Mouse (Mus musculus) MN1 (cell line): ENCODE results near the gene Gm40460.
"Not testable (repeated sequence)": the region's sequence is repeated elsewhere in the genome, so short reads cannot be mapped to it uniquely, and the experiment has no call there.

Source experiments
- DNase-seq: peaks from one replicate; pipeline ENCODE4 v3.0.0-alpha.2; 2016; ENCODE audit warnings: low spot score

Gm40460 gene

DNA sequence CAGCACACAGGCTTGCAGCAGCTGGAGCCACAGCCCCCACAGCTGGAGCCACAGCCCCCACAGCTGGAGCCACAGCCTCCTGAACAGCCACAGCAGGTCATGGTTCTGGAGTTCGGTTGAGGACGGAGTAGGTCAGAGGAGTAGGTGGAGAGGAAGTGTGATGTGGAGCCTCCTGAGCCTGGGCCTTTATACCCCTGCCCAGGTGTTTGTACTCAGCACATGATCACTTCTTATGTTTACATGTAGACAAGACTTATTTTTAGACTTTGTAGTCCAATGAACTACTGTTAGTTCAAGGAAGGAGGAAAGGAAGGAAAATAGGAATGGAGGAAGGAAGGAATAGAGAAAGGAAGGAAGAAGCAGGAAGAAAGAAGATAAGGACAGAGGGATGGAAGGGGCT lies at the start of gene Gm40460:
Gene Gm40460 (minus strand): TSS at position 101 of the 400 bp plus-strand sequence.
- DNase-seq, result no peak

DNA sequence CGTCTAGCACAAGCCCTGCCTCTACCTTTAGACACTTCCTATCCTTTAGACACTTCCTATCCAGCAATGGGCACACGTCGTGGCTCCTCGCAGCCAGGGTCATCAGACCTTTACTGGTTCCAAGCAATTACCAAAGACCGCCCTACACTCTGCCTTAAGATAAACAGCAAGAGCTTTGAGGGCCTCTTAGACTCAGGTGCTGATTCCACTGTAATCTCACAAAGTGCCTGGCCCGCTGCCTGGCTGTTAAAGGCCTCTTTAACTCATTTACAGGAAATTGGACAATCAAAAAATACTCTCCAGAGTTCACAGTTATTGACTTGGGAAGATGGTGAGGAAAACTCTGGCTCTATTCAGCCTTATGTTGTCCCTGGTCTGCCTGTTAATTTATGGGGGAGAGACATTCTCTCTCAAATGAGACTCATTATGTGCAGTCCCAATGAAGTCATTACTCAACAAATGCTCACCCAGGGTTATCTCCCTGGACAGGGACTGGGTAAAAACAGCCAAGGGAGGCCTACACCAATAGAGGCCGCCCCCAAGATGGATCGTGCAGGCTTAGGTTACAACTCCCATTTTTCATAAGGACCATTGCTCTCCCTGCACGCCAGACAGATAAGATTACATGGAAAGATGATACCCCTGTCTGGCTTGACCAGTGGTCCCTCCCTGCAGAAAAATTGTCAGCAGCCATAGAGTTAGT lies 45.2 kb upstream of the Gm40460 start:
- not testable (repeated sequence) for DNase-seq

DNA sequence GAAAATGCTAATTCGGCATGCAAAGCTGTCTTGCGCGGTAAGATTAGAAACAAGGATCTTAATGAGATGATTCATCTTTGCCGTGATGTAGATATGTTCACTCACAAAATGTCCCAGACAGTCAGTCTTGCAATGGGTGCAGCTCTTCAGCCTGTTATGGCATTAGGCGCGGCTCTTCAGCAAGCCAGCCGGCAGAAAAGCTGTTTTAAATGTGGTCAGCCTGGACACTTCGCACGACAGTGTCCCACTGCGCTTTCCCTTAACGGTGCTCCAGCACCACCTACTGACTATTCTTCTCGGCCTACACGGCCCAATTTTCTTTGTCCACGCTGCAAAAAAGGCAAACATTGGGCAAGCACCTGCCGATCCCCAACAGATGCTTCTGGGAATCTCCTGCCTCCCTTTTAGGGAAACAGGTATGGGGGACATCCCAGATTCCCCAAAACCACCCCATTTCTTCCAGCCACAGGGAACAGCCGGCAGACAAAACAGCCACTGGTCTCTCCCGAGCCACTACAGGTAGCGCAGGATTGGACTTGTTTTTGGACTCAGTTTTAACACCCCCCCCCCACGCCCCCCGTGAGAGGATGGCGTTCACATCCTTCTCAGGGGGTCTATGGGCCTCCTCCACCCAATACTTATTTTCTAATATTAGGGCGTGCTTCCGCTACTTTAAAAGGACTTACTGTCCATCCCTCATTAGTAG lies 44.4 kb upstream of the Gm40460 start:
- DNase-seq, result peak; percentile 77

DNA sequence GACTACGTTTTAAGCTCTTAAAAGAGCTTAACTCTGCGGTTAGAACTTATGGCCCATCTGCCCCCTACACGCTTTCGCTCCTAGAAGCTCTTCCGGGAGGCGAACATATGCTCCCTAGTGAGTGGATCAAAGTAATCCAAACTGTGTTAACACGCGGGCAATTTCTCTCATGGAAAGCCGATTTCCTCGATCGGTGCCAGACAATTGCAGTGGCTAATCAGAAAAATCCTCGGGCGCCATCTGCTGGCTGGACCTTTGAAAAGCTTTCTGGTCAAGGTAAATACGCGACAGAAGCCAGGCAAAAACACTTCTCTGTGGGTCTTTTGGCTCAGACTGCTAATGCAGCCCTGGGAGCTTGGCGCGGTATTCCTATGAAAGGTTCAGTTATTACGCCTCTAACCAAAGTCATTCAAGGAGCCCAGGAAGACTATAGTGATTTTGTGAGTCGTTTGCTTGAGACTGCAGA lies 43.8 kb upstream of the Gm40460 start:
- DNase-seq, result peak; percentile 97

DNA sequence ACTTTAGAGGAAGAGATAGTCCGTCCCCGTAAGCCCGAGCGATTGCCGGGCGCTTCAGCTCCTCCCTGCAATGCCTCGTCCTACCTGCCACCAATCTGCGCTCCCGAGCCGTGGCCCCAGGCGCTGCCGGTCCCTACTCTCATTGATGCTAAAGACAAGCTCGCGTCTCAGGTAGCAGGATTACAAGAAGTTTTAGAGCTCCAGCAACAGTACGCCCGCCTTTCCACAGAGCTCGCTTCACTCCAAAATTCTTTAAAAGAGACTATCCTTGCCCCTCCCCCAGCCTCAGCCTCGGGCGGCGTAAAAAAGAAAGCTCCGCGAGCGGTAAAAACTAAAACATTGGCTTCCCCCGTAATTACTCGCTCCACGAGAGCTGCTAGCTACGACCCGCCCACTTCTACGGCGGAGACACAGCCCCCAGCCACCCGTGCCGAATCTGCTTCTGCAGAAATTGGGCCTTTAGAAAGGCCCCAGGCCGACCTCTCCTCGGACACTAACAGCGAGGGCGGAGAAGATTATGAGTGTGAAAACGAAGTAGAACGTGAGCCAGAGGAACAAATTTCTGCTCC lies 43.2 kb upstream of the Gm40460 start:
- peak; percentile 80 for DNase-seq

DNA sequence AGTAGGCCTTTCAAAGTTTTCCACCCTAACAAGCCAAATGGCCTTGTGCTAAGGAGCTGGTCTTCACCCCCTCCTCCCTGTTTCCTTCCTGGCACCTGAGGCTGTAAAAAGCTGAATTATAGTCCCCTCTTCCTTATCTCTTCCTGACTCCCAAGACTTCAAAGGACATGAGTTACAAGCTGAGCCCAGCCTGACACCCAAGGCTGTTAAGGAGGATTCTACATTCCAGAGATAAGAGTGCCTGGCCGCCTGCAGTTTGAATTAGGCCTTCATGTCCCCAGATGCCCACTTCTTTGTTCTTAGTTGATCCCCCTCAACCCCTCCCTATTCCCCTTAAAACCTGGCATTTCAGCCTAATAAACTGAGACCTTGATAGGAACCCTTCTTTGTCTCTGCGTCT lies 42.0 kb upstream of the Gm40460 start:
- DNase-seq, result not testable (repeated sequence)

DNA sequence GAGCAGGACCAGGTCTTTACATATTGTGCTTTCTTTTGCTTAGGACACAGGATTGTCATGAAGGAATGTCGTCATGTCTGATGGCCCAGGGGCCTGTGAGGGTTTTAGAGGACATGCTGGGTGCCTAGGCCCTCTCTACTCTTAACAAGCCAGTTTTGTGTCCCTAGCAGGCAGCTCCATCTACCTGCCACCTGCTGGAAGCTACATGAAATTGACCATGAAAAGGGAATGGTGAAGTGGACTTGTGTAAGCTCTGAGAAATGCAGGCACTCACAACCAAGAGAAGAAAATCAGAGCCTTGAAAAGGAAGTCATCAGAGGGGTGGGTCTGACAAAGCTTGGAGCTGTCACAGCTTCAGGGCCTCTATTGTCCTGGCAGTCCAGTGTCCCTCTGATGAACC lies 38.4 kb upstream of the Gm40460 start:
- DNase-seq, result not testable (repeated sequence)

DNA sequence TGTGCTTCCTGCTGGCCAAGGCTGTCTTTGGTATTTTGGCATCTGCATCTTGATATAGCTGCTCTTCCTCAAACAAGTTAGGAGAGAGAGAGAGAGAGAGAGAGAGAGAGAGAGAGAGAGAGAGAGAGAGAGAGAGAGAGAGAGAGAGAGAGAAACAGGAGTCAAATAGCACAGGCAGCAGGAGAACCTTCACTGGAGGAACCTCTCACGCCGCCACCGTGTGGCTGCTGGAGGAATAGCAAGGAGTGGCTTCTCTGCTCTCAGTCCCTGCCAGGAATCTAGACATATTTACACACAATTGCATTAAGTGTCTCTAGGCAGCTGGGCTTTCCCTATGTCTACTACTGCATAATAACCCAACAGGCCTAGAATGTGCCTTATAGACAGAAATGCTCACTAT lies 37.3 kb upstream of the Gm40460 start:
- peak; percentile 71 for DNase-seq

DNA sequence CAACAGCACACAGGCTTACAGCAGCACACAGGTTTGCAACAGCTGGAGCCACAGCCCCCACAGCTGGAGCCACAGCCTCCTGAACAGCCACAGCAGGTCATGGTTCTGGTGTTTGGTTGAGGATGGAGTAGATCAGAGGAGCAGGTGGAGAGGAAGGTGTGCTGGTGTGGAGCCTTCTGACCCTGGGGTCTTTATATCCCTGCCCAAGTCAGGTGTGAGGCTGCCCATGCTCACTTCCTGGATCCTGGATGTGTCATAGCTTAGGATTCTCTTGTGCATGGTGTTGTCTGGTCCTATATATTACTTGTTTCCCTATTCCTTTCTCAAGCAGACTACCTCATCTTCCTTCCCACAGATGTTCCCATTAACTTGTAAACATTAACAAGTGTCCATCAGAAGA lies 33.4 kb upstream of the Gm40460 start, which contains the start of gene Gm4559:
Gene Gm4559 (minus strand): TSS at position 101 of the 400 bp plus-strand sequence.
- not testable (repeated sequence) for DNase-seq

DNA sequence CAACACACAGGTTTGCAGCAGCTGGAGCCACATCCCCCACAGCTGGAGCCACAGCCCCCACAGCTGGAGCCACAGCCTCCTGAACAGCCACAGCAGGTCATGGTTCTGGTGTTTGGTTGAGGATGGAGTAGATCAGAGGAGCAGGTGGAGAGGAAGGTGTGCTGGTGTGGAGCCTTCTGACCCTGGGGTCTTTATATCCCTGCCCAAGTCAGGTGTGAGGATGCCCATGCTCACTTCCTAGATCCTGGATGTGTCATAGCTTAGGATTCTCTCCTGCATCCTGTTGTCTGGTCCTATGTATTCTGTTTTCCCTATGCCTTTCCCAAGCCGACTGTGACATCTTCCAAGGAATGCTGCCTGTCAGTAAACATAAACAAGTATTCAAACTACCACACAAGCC lies 17.4 kb upstream of the Gm40460 start, which contains the start of gene Gm2431:
Gene Gm2431 (minus strand): TSS at position 101 of the 400 bp plus-strand sequence.
- not testable (repeated sequence) for DNase-seq

DNA sequence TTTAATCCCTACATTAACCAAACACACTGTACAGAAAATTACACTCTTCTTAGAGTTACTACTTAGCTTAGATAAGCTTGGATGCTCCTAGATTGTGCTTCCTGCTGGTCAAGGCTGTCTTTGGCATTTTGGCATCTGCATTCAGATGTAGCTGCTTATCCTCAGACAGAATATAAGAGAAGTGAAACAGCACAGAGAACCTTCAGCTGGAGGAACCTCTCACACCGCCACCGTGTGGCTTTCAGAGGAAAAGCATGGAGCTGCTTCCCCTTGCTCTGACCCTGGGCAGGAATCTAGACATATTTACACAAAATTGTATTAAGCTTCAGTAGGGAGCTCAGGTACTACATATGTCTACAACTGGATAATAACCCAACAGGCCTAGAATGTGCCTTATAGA lies 14.6 kb upstream of the Gm40460 start:
- DNase-seq, result peak; percentile 28

DNA sequence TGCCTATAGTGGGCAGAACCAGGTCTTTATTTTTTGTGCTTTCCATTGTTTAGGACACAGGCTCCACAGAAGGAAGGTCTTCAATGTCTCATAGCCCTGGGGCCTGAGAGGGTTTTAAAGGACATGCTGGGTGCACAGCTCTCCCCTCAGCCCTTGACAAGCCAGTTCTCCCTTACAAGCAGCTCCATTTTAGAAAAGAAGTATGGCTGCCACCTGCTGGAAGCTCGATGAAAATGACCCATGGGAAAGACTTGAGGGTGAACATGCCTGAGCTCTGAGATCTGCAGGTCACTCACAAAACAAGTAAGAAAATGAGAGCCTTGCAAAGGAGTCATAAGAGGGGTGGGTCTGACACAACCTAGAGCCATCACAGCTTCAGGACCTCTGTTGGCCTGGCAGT lies 8.9 kb upstream of the Gm40460 start:
- peak; percentile 25 for DNase-seq

DNA sequence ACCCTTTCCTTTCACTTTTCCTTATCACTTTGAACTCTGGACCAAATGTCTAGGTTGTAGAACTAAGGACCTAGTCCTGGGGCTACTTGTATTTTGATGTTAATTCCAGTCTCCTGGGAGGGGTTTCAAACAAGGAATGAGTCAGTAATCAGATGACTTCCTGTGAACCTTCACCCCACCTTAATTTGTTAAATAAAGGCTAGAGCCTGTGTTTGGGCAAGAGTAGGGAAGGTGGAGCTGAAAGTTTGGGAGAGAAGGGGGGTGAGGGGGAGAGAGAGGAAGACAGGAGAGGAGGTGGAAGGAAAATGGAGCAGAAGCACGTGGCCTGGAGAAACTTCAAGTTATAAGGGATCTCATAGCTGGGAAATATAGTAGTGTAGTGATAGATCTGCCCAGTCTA lies 9.3 kb downstream of the Gm40460 start:
- no peak for DNase-seq

DNA sequence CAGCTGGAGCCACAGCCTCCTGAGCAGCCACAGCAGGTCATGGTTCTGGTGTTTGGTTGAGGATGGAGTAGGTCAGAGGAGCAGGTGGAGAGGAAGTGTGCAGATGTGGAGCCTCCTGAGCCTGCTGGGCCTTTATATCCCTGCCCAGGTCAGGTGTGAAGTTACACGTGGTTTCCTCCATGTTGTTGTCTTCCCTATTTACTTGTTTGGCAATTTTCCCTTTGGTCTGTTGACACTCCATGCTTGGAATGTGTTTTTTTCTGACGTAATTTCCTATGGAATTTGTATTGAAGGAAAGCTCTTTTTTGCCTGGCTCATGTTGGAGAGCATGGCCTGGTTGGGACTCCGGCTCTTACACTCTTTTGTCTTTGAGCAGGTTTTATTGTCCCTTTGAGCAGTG lies 11.0 kb downstream of the Gm40460 start, which contains the start of gene Krtap5-5:
Gene Krtap5-5 (minus strand): TSS at position 101 of the 400 bp plus-strand sequence.
- not testable (repeated sequence) for DNase-seq

DNA sequence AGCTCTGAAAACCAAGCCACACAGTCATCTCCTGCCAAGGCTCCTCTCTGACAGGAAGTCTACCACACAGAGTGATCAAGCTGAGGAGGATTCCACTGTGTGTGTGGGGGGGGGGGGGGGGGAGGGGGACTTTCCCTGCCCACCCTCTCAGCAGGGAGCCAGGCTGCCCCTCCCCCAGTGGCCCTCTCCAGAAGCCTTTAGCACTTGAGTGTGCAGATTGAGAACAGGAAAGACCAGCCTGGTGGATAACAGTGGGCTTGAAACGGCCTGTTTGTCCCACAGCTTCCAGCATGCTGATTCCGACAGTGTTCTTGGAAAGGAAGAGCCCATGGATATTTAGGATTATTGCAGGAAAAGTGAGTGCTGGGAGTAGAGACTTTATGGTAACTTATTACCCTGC lies 16.4 kb downstream of the Gm40460 start:
- DNase-seq, result no peak

DNA sequence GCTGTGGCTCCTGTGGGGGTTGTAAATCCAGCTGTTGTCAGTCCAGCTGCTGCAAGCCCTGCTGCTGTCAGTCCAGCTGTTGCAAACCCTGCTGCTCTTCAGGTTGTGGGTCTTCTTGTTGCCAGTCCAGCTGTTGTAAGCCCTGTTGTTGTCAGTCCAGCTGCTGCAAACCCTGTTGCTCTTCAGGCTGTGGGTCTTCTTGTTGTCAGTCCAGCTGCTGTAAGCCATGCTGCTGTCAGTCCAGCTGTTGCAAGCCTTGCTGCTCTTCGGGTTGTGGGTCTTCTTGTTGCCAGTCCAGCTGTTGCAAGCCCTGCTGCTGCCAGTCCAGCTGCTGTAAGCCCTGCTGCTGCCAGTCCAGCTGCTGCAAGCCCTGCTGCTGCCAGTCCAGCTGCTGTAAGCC lies 28.7 kb downstream of the Gm40460 start:
- DNase-seq, result not testable (repeated sequence)

DNA sequence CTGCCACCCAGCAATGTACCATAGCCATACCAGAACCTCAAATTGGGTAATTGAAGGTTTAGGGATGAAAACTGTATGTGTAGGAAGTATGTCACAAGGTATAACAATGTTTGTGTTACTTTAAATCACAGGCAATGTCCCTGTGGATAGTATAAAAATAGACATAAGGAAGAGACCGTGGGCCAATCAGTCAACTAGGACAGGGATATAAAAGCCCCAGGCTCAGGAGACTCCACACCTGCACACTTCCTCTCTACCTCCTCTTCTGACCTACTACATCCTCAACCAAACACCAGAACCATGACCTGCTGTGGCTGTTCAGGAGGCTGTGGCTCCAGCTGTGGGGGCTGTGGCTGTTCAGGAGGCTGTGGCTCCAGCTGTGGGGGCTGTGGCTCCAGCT lies 29.3 kb downstream of the Gm40460 start, which contains the start of gene Gm7579:
Gene Gm7579 (plus strand): TSS at position 301 of the 400 bp plus-strand sequence.
- DNase-seq, result no peak

DNA sequence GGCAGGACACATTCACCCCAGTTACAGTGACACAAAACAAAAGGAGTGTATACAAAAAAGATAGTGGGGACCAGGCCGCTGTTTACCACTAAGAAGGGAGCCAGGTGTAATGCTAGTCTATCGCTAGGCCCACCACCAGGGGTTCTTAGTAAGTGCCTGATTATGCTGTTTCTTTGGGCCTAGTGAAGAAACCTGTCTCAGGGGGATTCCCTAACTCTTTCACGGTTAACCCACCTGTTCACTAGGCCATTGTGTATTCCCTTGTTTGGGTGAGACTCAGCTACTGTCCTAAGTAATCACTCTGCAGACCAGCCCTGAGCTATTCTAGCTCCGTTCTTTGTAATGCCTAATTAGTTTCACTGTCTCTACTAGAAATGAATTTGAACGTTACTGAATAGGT lies 34.0 kb downstream of the Gm40460 start:
- not testable (repeated sequence) for DNase-seq

DNA sequence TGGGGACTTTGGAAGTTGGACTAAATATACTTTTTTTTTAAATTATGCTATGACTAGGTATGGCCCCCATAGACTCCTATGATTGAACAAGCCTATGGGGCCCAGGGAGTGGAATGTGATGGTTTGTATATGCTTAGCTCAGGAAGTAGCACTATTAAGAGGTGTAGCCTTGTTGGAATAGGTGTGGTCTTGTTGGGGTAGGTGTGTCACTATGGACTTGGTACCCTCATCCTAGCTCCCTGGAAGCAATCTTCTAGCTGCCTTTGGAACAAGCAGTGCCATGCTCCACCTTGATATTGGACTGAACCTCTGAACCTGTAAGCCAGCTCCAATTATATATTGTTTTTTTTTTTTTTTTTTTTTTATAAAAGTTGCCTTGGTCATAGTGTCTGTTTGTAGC lies 35.4 kb downstream of the Gm40460 start:
- no peak for DNase-seq

DNA sequence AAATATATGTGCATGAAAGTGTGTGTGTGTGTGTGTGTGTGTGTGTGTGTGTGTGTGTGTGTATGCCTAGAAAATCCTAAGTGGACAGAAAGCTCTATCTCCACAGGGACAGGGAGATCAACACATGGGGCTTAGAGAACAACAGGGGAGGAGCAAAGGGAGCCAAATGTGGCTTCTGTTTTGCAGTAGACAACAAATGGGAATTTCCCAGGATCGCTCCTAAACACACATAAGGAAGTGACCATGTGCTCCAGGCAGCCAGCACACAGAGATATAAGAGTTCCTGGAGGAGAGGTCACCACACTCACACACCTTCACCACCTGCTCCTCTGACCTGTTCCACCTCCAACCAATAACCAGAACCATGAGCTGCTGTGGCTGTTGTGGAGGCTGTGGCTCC lies 39.8 kb downstream of the Gm40460 start, which contains the start of gene Krtap5-3:
Gene Krtap5-3 (plus strand): TSS at position 301 of the 400 bp plus-strand sequence.
- no peak for DNase-seq

DNA sequence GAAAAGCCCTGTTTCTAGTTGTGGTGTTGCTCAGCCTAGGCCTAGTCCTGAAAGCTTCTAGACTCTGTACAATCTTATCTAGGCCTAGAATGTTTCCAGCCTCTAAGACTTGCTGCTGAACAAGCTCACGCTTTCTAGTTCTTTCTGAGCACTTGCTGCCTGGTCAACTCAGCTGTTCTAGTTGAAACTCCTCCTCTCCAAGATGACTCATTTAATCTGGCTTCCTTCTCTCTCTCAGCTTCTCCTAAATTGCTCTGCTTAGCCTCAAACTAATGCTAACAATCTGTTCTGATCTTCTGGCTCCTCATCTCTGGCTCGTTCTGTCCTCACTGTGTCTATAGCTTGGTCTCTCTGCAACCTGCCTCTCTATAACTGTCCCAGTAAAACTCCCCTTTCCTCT lies 42.1 kb downstream of the Gm40460 start:
- no peak for DNase-seq
